Mouse (Mus musculus) hindbrain, embryonic 12.5 days (tissue): Measurements from ENCODE around the gene C5ar2. TPM values are rescaled to one million over a fixed set of nuclear protein-coding genes. Genes with fewer than 3 reads are reported as not detected.

Experiments
- ATAC-seq: fragments of 200-750 bp; cut with Nextera tagmentation; 2 replicates; pipeline ENCODE4 v1.8.0; 2017; ENCODE audit warnings: moderate TSS enrichment; ENCODE audit not compliant: low FRiP score
- H3K27ac ChIP-seq: fragments of 300-500 bp; sonication (generic); 2 replicates; pipeline ENCODE4 v1.5.1; 2016; ENCODE audit warnings: mild to moderate bottlenecking
- H3K27me3 ChIP-seq: fragments of 300-500 bp; sonication (generic); 2 replicates; pipeline ENCODE4 v1.6.1; 2016; ENCODE audit warnings: mild to moderate bottlenecking
- H3K36me3 ChIP-seq: fragments of 300-500 bp; sonication (generic); 2 replicates; pipeline ENCODE4 v1.6.1; 2016; ENCODE audit warnings: mild to moderate bottlenecking
- H3K4me1 ChIP-seq: fragments of 300-500 bp; sonication (generic); 2 replicates; pipeline ENCODE4 v1.6.1; 2016
- H3K4me2 ChIP-seq: fragments of 300-500 bp; sonication (generic); replicated peaks from 2 replicates; pipeline ENCODE4 v1.6.1; 2016; ENCODE audit warnings: mild to moderate bottlenecking
- H3K4me3 ChIP-seq: fragments of 300-500 bp; sonication (generic); 2 replicates; pipeline ENCODE4 v1.5.1; 2016; ENCODE audit warnings: mild to moderate bottlenecking
- H3K9ac ChIP-seq: fragments of 300-500 bp; sonication (generic); 2 replicates; pipeline ENCODE4 v1.6.1; 2016; ENCODE audit warnings: mild to moderate bottlenecking, moderate library complexity
- H3K9me3 ChIP-seq: fragments of 300-500 bp; sonication (generic); replicated peaks from 2 replicates; pipeline ENCODE4 v1.6.1; 2016; ENCODE audit warnings: mild to moderate bottlenecking
- WGBS: fragments of 180-500 bp; shearing (Covaris S2); methylation state at CpG from one replicate; pipeline ENCODE4 v1.1.7; 2016; 5-methylcytosine and 5-hydroxymethylcytosine counted together
- polyA plus RNA-seq: library from polyadenylated mRNA; unstranded; fragments of >200 nt; fragmentation: Nextera tagmentation; extraction: Ambion mirVana; gene quantifications from 2 replicates; pipeline ENCODE4 v1.2.1, GENCODE M21; 2016

Gene C5ar2
- polyA plus RNA-seq, 1 experiment from 2014 or later: not detected

DNA sequence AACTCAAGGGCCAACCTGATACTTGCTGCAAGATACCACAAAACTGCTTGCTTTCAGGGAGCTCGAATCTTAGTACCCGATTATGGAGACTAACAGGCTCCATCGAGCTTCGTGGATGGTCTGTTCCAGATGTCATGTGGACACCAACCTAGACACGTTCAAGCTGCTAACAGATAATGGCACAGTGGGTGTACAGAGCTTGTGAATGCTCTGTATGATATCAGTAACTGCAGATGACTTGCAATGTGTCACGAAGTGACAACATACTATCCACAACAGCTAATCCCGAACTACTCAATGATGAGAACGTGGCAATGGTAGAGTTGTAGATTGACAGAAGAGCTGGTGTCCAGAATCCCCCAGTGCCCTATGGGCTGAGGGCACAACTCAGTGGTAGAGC, 56.5 kb downstream of the C5ar2 start:
- no peaks in the 10 kb centered on the region; the same call in none of the 2 replicates for H3K9me3 ChIP-seq
- H3K4me2 ChIP-seq: no peak overlapping the region
- WGBS: 84% methylated on average over 8 of the region's 8 CpGs
- no peaks in the 10 kb centered on the region for H3K27me3 ChIP-seq
- no peak overlapping the region for H3K4me3 ChIP-seq
- H3K9ac ChIP-seq: no peak overlapping the region
- no peak for ATAC-seq
- peaks cover 42% of the 10 kb centered on the region for H3K36me3 ChIP-seq
- H3K4me1 ChIP-seq: 0 out of 2 replicates have a peak, but pooled peaks cover 3% of the 10 kb centered on the region
- no peak overlapping the region for H3K27ac ChIP-seq

Other genes starting within 250 kb of the C5ar2 start
- gene Bicra, start 196.2 kb downstream of the C5ar2 start, polyA plus RNA-seq: 10.3 and 10.7 TPM in 2 replicates
- 0.05 and 0.07 TPM in 2 replicates for gene Zfp541, start 182.3 kb downstream of the C5ar2 start, polyA plus RNA-seq
- 182 and 191 TPM in 2 replicates for gene Napa, start 145.7 kb downstream of the C5ar2 start, polyA plus RNA-seq
- 30.9 and 31.5 TPM in 2 replicates for gene Kptn, start 124.3 kb downstream of the C5ar2 start, polyA plus RNA-seq
- 1.1 and 1.3 TPM in 2 replicates for gene Slc8a2, start 114.3 kb downstream of the C5ar2 start, polyA plus RNA-seq
- gene Meis3, start 69.1 kb downstream of the C5ar2 start, polyA plus RNA-seq: 136 and 138 TPM in 2 replicates
- 16.9 and 19.2 TPM in 2 replicates for gene Dhx34, start 22.1 kb downstream of the C5ar2 start, polyA plus RNA-seq
- gene C5ar1, start 15.4 kb upstream of the C5ar2 start, polyA plus RNA-seq: 0.79 and 2.0 TPM in 2 replicates
- gene Inafm1, start 29.5 kb upstream of the C5ar2 start, polyA plus RNA-seq: 23.3 and 25.4 TPM in 2 replicates
- gene Ccdc9, start 42.6 kb upstream of the C5ar2 start, polyA plus RNA-seq: 43.4 and 46.7 TPM in 2 replicates
- 20.0 and 21.1 TPM in 2 replicates for gene Bbc3, start 64.2 kb upstream of the C5ar2 start, polyA plus RNA-seq
- gene Sae1, start 143.7 kb upstream of the C5ar2 start, polyA plus RNA-seq: 307 and 311 TPM in 2 replicates
- 26.4 and 30.0 TPM in 2 replicates for gene Zc3h4, start 156.8 kb upstream of the C5ar2 start, polyA plus RNA-seq
- 52.6 and 55.9 TPM in 2 replicates for gene Tmem160, start 208.6 kb upstream of the C5ar2 start, polyA plus RNA-seq
- 1.2 and 1.7 TPM in 2 replicates for gene Npas1, start 233.6 kb upstream of the C5ar2 start, polyA plus RNA-seq